Mouse (Mus musculus) splenic B cell, adult 2 months (primary cell): ENCODE measurements at regions not wholly inside any gene's neighbourhood (a gene's known extent, or its start where the extent isn't known, plus 50 kb on each side); places are given as distances from the start of the nearest gene placed in this dataset.

Experiments used
- DNase-seq: peaks from one replicate; pipeline ENCODE4 v3.0.0-alpha.2; 2011; ENCODE audit warnings: low read depth, low spot score
- H3K27me3 ChIP-seq: 2 replicates; pipeline ENCODE4 v1.6.1; 2012; ENCODE audit warnings: mild to moderate bottlenecking, low read length, moderate library complexity, mixed read lengths; ENCODE audit not compliant: control insufficient read depth, poor library complexity, insufficient read depth, severe bottlenecking
- H3K36me3 ChIP-seq: 2 replicates; pipeline ENCODE4 v1.6.1; 2012; ENCODE audit warnings: mild to moderate bottlenecking, low read length, moderate library complexity, mixed read lengths; ENCODE audit not compliant: control insufficient read depth, poor library complexity, insufficient read depth, severe bottlenecking

DNA sequence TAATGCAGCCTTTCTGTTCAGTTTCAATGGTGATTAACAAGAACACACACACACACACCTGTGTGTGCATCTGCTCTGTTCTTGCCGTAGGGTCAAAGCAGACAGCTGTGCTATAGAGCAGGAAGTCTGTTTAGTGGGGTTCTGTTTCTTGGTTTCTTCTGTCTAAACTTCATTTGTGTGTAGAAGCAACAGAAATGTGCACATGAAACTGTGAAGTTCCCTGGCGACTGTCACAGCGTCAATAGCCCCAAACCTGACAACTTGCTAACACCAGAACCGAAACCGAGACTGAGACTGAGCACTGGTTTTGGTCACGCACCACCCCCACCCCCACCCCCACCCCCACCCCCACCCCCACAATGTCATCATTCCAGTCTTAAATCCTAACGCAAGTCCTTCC lies 176.4 kb downstream of the Irs2 start:
- H3K27me3 ChIP-seq = no peaks in the 10 kb centered on the region
- peak; percentile 78 for DNase-seq

DNA sequence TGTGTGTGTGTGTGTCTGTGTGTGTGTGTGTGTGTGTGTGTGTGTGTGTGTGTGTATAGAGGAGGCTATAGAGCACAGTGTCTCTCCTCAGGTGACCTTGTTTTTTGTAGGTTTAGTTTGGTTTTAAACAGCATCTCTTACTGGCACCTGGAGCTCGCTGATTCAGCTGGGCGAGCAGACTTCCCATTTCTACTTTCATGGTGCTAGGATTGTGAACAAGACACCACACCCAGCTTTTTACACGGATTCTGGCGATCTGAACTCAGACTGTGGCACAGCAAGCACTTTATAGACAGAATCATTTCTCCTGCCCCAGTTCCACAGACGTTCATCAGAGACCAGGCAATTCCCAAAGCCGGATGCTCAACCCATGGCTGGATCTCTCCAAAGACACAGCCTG lies 177.0 kb downstream of the Irs2 start:
- Histone ChIP-seq H3K36me3 (no peaks in the 10 kb centered on the region), H3K27me3 (no peaks in the 10 kb centered on the region)
- peak; percentile 84 for DNase-seq

More for the DNA sequence above, 176.4 kb downstream of the Irs2 start:
- no peaks in the 10 kb centered on the region for H3K36me3 ChIP-seq

DNA sequence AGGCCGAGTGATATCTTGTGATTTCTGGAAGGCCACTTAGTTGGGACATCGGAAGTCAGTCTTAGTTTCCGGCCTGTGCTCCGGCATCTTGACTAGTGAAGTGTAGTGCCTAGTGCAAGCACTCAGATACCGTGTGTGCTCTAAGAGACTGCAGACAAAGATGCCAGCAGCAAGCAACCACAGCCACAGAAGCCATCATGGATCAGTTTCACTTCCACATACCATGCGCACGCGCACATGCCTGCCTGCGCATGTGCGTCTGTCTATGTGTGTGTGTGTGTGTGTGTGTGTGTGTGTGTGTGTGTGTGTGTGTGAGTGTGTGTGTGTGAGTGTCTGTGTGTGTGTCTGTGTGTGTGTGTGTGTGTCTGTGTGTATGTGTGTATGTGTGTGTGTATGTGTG lies 177.4 kb downstream of the Irs2 start:
- H3K27me3 ChIP-seq = no peaks in the 10 kb centered on the region
- no peaks in the 10 kb centered on the region for H3K36me3 ChIP-seq
- peak; percentile 92 for DNase-seq

DNA sequence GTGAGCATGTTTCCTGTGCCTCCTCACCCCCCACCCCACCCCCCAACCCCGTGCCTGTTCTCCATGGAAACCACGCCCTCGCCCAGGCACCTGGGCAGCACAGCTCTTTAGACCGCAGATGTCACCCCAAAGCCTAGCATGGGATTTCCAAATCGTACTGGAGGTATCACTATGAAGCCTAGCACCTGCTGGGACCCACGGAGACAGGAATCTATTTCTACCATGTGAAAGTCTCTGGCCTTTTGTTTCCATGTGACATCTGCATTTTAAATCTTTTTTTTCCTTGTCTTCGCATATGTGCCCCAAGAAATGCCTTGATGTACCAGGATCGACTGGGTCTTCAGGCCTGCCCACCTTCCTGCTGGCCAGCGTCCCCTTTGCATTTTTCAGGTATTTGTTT lies 179.7 kb downstream of the Irs2 start:
- no peak for DNase-seq
- H3K27me3 ChIP-seq = no peaks in the 10 kb centered on the region
- H3K36me3 ChIP-seq = no peaks in the 10 kb centered on the region

DNA sequence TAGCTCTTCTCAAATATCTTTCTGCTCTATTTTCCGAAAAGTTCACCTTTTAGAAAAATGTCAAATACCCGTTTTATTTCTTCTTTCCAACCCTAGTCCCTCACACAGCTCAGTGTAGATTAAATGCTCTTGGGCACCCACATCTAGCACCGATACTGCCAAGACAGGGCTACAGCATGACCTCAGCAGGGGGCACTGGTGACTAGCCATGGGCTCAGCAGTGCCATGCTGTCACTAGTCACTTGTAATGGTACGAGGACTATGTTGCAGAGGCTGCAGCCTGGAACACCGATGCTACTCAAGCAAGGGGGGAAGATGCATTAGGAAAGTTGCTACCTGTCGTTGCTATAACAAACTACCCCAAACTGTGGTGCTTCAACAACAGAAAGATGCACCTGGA lies 180.7 kb downstream of the Irs2 start:
- Histone ChIP-seq H3K36me3 (no peaks in the 10 kb centered on the region), H3K27me3 (no peaks in the 10 kb centered on the region)
- DNase-seq = peak; percentile 72

DNA sequence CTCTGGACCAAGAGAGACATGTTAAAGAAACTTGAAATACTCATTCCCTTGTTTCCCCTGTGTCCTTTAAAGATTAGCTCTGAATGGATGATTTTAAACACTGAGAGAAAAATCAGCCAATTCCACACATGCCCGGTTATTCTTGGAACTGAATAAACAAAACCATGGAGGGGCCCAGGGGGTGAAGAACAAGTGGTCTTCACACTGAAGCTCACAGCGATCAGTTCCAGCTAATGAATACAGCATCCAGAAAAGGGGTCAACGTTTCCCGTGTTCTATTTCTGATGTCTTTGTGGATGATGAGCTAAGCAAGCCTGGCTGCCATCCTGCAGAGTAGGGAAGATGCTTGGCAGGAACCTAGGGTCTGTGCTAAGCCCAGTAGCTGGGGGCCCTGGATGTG lies 182.3 kb downstream of the Irs2 start:
- Histone ChIP-seq H3K27me3 (no peaks in the 10 kb centered on the region), H3K36me3 (no peaks in the 10 kb centered on the region)
- no peak for DNase-seq

DNA sequence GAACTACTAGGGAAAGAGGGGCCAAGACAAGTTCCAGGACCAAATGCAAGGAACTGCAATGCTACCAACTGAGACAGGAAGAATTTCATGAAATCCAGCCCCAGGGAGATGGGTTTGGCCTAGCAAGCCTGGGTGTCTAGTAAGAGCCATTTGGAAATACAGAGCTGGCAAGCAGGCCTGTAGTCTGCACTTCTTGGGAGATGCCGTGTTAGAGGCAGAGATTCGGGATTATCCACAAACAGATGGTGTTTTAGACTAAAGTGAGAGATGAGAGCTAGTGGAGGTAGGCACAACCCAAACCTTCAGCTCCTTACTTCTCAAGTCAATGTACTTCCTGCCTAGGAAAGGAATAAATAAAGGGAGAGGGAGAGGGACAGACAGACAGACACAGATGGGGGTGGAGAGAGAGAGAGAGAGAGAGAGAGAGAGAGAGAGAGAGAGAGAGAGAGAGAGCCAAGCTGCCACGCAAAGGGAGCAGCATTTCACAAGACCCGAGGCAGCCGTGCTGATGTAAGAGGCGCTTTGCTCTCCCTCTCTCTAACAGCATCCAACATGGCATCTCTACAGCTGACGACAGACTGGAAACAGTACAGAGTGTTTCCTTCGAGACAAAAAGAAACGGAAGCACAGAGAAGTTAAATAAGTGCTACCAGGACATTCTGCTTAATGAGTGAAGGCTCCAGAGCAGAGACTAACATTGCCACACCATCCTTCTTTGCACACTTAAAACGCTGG lies 182.9 kb downstream of the Irs2 start:
- Histone ChIP-seq H3K27me3 (no peaks in the 10 kb centered on the region), H3K36me3 (no peaks in the 10 kb centered on the region)
- DNase-seq = no peak

GRCm38 (mm10) chr8:10821901-10822300 lies 186.4 kb downstream of the Irs2 start:
- no peaks in the 10 kb centered on the region for H3K36me3 ChIP-seq
- no peak for DNase-seq
- no peaks in the 10 kb centered on the region for H3K27me3 ChIP-seq

DNA sequence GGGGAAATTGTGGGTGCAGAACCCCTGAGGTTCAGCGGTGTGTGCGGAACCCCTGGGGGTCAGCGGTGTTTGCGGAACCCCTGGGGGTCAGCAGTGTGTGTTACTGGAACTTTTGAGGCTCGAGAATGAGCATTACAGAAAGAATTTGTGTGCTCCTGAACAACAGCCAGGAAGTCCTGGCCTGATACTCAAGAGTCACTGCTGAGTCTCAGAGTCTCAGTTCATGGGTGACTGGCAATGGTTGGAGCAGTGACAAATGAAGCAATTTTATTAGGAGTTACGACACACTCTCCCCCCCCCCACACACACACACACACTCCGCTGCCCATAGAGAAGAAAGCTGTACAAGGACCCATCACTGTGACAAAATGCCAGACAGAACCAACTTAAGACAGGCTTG lies 193.8 kb downstream of the Irs2 start:
- no peak for DNase-seq
- H3K27me3 ChIP-seq = no peaks in the 10 kb centered on the region
- H3K36me3 ChIP-seq = no peaks in the 10 kb centered on the region

DNA sequence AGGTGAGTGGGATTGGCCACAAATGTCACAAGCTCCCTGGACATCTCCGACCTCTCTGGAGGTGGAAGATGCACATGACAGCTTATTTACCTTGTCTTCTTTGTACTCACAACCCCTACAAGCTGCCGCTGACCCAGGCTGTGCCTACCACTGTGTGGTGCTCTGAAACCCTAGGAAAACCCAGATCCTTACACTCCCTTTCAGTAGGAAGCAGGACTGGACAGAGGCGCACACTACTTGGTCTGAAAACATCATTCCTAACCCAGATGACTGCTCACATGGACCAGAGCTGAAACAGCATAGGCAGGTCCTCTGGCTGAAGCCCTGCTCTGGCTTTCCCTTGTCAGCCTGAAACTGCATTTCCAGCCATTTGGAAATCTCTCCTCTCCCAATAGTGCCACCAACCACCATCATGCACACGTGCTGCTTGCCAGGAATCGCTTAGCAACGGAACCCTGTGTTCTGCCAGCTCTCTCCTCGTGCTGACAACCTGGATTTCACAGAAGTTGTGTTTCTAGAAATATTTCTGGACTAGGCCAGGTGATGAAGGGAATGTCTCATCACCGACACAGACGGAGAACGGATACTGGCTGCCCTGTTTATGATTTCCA lies 196.1 kb downstream of the Irs2 start:
- Histone ChIP-seq H3K36me3 (no peaks in the 10 kb centered on the region), H3K27me3 (no peaks in the 10 kb centered on the region)
- no peak for DNase-seq

- no peak for DNase-seq
- H3K36me3 ChIP-seq = no peaks in the 10 kb centered on the region
- H3K27me3 ChIP-seq = no peaks in the 10 kb centered on the region
Measured at GRCm38 (mm10) chr8:10807040-10807439, 201.2 kb downstream of the Irs2 start.

DNA sequence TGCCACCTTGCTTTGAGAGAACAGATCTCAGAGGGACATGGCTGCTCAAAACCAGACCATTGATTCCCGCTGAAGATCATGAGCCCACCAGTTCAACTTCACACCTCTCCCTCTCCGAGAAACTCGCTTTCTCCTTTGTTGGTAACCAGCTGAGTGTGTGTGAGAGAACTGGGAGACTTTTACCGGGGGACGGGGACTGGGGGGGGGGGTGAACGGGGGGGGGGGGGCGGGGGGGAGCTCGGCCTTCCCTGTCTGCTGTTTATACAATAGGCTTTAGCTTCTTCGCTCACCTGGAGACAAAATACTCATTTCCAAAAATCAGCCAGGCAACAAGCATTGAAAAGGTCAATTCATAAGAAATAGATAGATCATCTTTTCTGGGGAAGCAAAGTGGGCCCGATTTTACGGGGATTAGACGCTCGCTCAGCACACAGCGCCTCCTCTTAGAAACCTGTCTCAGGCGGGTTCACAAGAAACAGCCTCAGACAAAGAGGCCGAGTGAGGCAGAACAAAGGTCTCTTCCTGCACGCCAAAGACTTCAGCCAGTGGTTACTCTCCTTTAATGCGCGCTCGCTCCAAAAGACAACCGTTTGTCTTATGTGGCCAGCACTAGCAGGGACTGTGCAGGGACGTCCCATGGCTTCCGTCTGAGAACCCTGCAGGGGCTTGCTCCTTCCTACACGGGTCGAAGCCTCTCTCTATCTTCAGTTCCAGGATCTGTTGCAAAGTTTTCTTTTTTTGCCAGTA lies 202.7 kb downstream of the Irs2 start:
- no peaks in the 10 kb centered on the region for H3K27me3 ChIP-seq
- no peak for DNase-seq
- H3K36me3 ChIP-seq = no peaks in the 10 kb centered on the region

GRCm38 (mm10) chr8:10804974-10805373 lies 203.3 kb downstream of the Irs2 start:
- peak; percentile 20 for DNase-seq
- Histone ChIP-seq H3K36me3 (no peaks in the 10 kb centered on the region), H3K27me3 (no peaks in the 10 kb centered on the region)

GRCm38 (mm10) chr8:10802003-10802402 lies 206.3 kb downstream of the Irs2 start:
- Histone ChIP-seq H3K36me3 (no peaks in the 10 kb centered on the region), H3K27me3 (no peaks in the 10 kb centered on the region)
- no peak for DNase-seq

DNA sequence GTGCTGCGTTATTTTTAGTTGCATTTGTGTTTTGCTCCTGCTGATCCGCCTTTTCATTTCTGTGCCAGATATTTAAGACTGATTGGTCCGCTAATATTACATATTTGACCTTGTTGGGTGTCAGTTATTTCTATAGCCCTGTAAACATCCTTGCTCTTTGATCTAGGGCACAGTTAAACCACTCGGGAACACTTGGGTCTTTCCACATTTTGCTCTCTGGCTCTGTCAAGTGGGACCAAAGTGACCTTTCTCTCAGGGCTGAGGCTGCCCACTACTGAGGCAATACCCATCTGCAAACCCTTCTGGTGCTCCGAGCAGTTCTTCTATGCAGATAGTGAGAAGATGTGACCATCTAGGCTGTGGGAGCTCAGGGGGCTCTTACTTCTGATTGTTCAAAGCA lies 206.7 kb downstream of the Irs2 start:
- DNase-seq = no peak
- Histone ChIP-seq H3K27me3 (no peaks in the 10 kb centered on the region), H3K36me3 (no peaks in the 10 kb centered on the region)
